Mouse (Mus musculus) hindbrain, embryonic 10.5 days (tissue): ENCODE data around the gene Tmem130. TPM values are rescaled to one million over a fixed set of nuclear protein-coding genes. Genes with fewer than 3 reads are reported as not detected.
A peak's percentile ranks its signal among the peaks of the same experiment; 100 is the strongest.
"Not testable (repeated sequence)": the region's sequence is repeated elsewhere in the genome, so short reads cannot be mapped to it uniquely, and the experiment has no call there.

Source experiments
- DNase-seq: peaks from one replicate; pipeline ENCODE4 v3.0.0-alpha.2; 2017; ENCODE audit warnings: low spot score
- H3K27ac ChIP-seq: fragments of 300-500 bp; sonication (generic); 2 replicates; pipeline ENCODE4 v1.5.1; 2016; ENCODE audit warnings: mild to moderate bottlenecking, moderate library complexity
- H3K27me3 ChIP-seq: fragments of 300-500 bp; sonication (generic); 2 replicates; pipeline ENCODE4 v1.6.1; 2016; ENCODE audit warnings: mild to moderate bottlenecking; ENCODE audit not compliant: poor library complexity, insufficient read depth, severe bottlenecking
- H3K36me3 ChIP-seq: fragments of 300-500 bp; sonication (generic); 2 replicates; pipeline ENCODE4 v1.6.1; 2016; ENCODE audit warnings: mild to moderate bottlenecking, moderate library complexity
- H3K4me1 ChIP-seq: fragments of 300-500 bp; sonication (generic); replicated peaks from 2 replicates; pipeline ENCODE4 v1.6.1; 2016; ENCODE audit warnings: mild to moderate bottlenecking
- H3K4me3 ChIP-seq: fragments of 300-500 bp; sonication (generic); 2 replicates; pipeline ENCODE4 v1.5.1; 2016; ENCODE audit warnings: mild to moderate bottlenecking, moderate library complexity
- H3K9me3 ChIP-seq: fragments of 300-500 bp; sonication (generic); 2 replicates; pipeline ENCODE4 v1.6.1; 2016; ENCODE audit warnings: mild to moderate bottlenecking, moderate library complexity
- WGBS: fragments of 180-500 bp; shearing (Covaris S2); methylation state at CpG from one replicate; pipeline ENCODE4 v1.1.7; 2016; 5-methylcytosine and 5-hydroxymethylcytosine counted together
- polyA plus RNA-seq: library from polyadenylated mRNA; unstranded; fragments of >200 nt; fragmentation: Nextera tagmentation; extraction: Ambion mirVana; gene quantifications from 2 replicates; pipeline ENCODE4 v1.2.1, GENCODE M21; 2016

Gene Tmem130
- polyA plus RNA-seq, 1 experiment from 2014 or later, result 13.8 TPM

GRCm38 (mm10) chr5:144767106-144767798, 5.6 kb upstream of the Tmem130 start, which contains the start of gene Trrap:
Gene Trrap, plus strand, starts transcription at chr5:144767732.
- peaks cover 12% of the 10 kb centered on the region for H3K4me1 ChIP-seq
- DNase-seq, H3K27me3 ChIP-seq, H3K9me3 ChIP-seq: not testable (repeated sequence)
- H3K27ac ChIP-seq, result peak within 1 kb of the TSS; percentile 100
- peak within 1 kb of the TSS; percentile 89 for H3K4me3 ChIP-seq
- WGBS, result 77% methylated on average over 15 of the region's 15 CpGs
- peaks cover 20% of the 10 kb centered on the region for H3K36me3 ChIP-seq

- Histone ChIP-seq H3K27me3 (peaks cover 12% of the 10 kb centered on the region), H3K27ac (no peak overlapping the region), H3K9me3 (no peaks in the 10 kb centered on the region), H3K4me3 (no peak overlapping the region), H3K36me3 (peaks cover 15% of the 10 kb centered on the region), H3K4me1 (peaks cover 14% of the 10 kb centered on the region)
- no peak for DNase-seq
- WGBS, result 89% methylated on average over 11 of the region's 11 CpGs
These were observed 5.0 kb upstream of the Tmem130 start for GRCm38 (mm10) chr5:144766646-144767045.

GRCm38 (mm10) chr5:144766026-144766425, 4.4 kb upstream of the Tmem130 start:
- no peak for DNase-seq
- 83% methylated on average over 7 of the region's 7 CpGs for WGBS

GRCm38 (mm10) chr5:144758422-144758821, 3.2 kb downstream of the Tmem130 start:
- Histone ChIP-seq H3K4me3 (no peak overlapping the region), H3K4me1 (peaks cover 29% of the 10 kb centered on the region), H3K27me3 (peaks cover 35% of the 10 kb centered on the region), H3K36me3 (no peaks in the 10 kb centered on the region), H3K27ac (peak overlapping the region; percentile 36; the same call in 1 of the 2 replicates), H3K9me3 (no peaks in the 10 kb centered on the region)
- peak; percentile 31 for DNase-seq
- 10% methylated on average over 8 of the region's 8 CpGs for WGBS

More at GRCm38 (mm10) chr5:144766026-144766425, 4.4 kb upstream of the Tmem130 start:
- H3K27me3 ChIP-seq, result peaks cover 18% of the 10 kb centered on the region
- H3K4me1 ChIP-seq, result peaks cover 20% of the 10 kb centered on the region
- H3K9me3 ChIP-seq, result no peaks in the 10 kb centered on the region
- H3K27ac ChIP-seq, result no peak overlapping the region
- peaks cover 9% of the 10 kb centered on the region for H3K36me3 ChIP-seq
- no peak overlapping the region for H3K4me3 ChIP-seq

- Histone ChIP-seq H3K4me1 (peaks cover 31% of the 10 kb centered on the region), H3K36me3 (no peaks in the 10 kb centered on the region), H3K27me3 (peaks cover 30% of the 10 kb centered on the region), H3K4me3 (no peak overlapping the region), H3K9me3 (no peaks in the 10 kb centered on the region), H3K27ac (no peak overlapping the region)
- WGBS, result 91% methylated on average over 9 of the region's 9 CpGs
- DNase-seq, result no peak
These were observed 4.2 kb downstream of the Tmem130 start for GRCm38 (mm10) chr5:144757402-144757801.

- DNase-seq, result no peak
- Histone ChIP-seq H3K27me3 (peaks cover 10% of the 10 kb centered on the region), H3K4me1 (peaks cover 24% of the 10 kb centered on the region), H3K36me3 (no peaks in the 10 kb centered on the region), H3K4me3 (no peak overlapping the region), H3K27ac (no peak overlapping the region), H3K9me3 (no peaks in the 10 kb centered on the region)
- WGBS, result 84% methylated on average over 10 of the region's 10 CpGs
These were observed 6.4 kb downstream of the Tmem130 start for GRCm38 (mm10) chr5:144755191-144755590.

GRCm38 (mm10) chr5:144753041-144753440, 8.6 kb downstream of the Tmem130 start:
- 69% methylated on average over 7 of the region's 7 CpGs for WGBS
- H3K9me3 ChIP-seq, result no peaks in the 10 kb centered on the region

GRCm38 (mm10) chr5:144752432-144752831, 9.2 kb downstream of the Tmem130 start:
- Histone ChIP-seq H3K9me3 (no peaks in the 10 kb centered on the region), H3K4me3 (no peak overlapping the region), H3K36me3 (no peaks in the 10 kb centered on the region), H3K27me3 (no peaks in the 10 kb centered on the region), H3K27ac (no peak overlapping the region), H3K4me1 (peaks cover 6% of the 10 kb centered on the region; the same call in 1 of the 2 replicates)
- 17% methylated on average over 5 of the region's 5 CpGs for WGBS
- DNase-seq, result no peak

More at GRCm38 (mm10) chr5:144753041-144753440, 8.6 kb downstream of the Tmem130 start:
- peak; percentile 31 for DNase-seq
- Histone ChIP-seq H3K27me3 (no peaks in the 10 kb centered on the region), H3K36me3 (no peaks in the 10 kb centered on the region), H3K4me3 (no peak overlapping the region), H3K4me1 (peaks cover 11% of the 10 kb centered on the region), H3K27ac (no peak overlapping the region)

- WGBS, result 92% methylated on average over 14 of the region's 14 CpGs
- no peak overlapping the region for H3K27ac ChIP-seq
- H3K4me3 ChIP-seq, result no peak overlapping the region
- no peaks in the 10 kb centered on the region for H3K4me1 ChIP-seq
- no peaks in the 10 kb centered on the region for H3K27me3 ChIP-seq
- H3K9me3 ChIP-seq, result no peaks in the 10 kb centered on the region
- no peaks in the 10 kb centered on the region for H3K36me3 ChIP-seq
- DNase-seq, result no peak
These were observed 24.5 kb downstream of the Tmem130 start for GRCm38 (mm10) chr5:144737101-144737500.

GRCm38 (mm10) chr5:144734949-144735348, 26.7 kb downstream of the Tmem130 start:
- Histone ChIP-seq H3K9me3 (no peaks in the 10 kb centered on the region), H3K27me3 (no peaks in the 10 kb centered on the region), H3K36me3 (no peaks in the 10 kb centered on the region), H3K4me1 (no peaks in the 10 kb centered on the region), H3K4me3 (no peak overlapping the region), H3K27ac (no peak overlapping the region)
- WGBS, result 32% methylated on average over 8 of the region's 8 CpGs
- peak; percentile 79 for DNase-seq

- 31% methylated on average over 4 of the region's 4 CpGs for WGBS
- no peaks in the 10 kb centered on the region for H3K4me1 ChIP-seq
- H3K4me3 ChIP-seq, result no peak overlapping the region
- no peaks in the 10 kb centered on the region for H3K9me3 ChIP-seq
- peak; percentile 77 for DNase-seq
- peaks cover 3% of the 10 kb centered on the region; the same call in 1 of the 2 replicates for H3K27me3 ChIP-seq
- no peaks in the 10 kb centered on the region for H3K36me3 ChIP-seq
- no peak overlapping the region for H3K27ac ChIP-seq
These were observed 27.7 kb downstream of the Tmem130 start for GRCm38 (mm10) chr5:144733953-144734352.

- Histone ChIP-seq H3K4me1 (peaks cover 6% of the 10 kb centered on the region), H3K9me3 (no peaks in the 10 kb centered on the region), H3K27ac (no peak overlapping the region), H3K27me3 (peaks cover 19% of the 10 kb centered on the region), H3K36me3 (no peaks in the 10 kb centered on the region), H3K4me3 (no peak overlapping the region)
- WGBS, result 73% methylated on average over 8 of the region's 8 CpGs
- DNase-seq, result no peak
These were observed 32.4 kb downstream of the Tmem130 start for GRCm38 (mm10) chr5:144729216-144729615.

GRCm38 (mm10) chr5:144728237-144728636, 33.4 kb downstream of the Tmem130 start:
- Histone ChIP-seq H3K4me3 (no peak overlapping the region), H3K27me3 (peaks cover 19% of the 10 kb centered on the region), H3K36me3 (no peaks in the 10 kb centered on the region), H3K27ac (no peak overlapping the region), H3K9me3 (no peaks in the 10 kb centered on the region), H3K4me1 (peaks cover 6% of the 10 kb centered on the region)
- WGBS, result 15% methylated on average over 5 of the region's 5 CpGs
- no peak for DNase-seq
